Mouse (Mus musculus): ENCODE data around the gene Ppp6r1. TPM values are rescaled to one million over a fixed set of nuclear protein-coding genes. Genes with fewer than 3 reads are reported as not detected.

The Ppp6r1 gene
- total and polyA plus RNA-seq, 3 experiments = 90.5 to 223 (median 97.4) TPM

- Histone ChIP-seq H3K4me1 (ENCODE audit: insufficient read depth, low read depth, low read length) (peaks cover 16% of the 10 kb centered on the region; the same call in 1 of the 2 replicates), H3K9me3 (replicated peaks) (no peaks in the 10 kb centered on the region), H3K27me3 (ENCODE audit: insufficient read depth, low read length) (peaks cover 22% of the 10 kb centered on the region), H3K4me3 (ENCODE audit: low read depth, low read length) (no peak overlapping the region), H3K36me3 (replicated peaks) (peaks cover 5% of the 10 kb centered on the region)
- DNase-seq (ENCODE audit: low spot score) (peak; percentile 27), ATAC-seq (ENCODE audit: extremely low read depth, insufficient number of reproducible peaks, low FRiP score, poor library complexity, severe bottlenecking) (peak; percentile 25)
- TF ChIP-seq CTCF (IDR thresholded peaks at IDR 0.05; ENCODE audit: low read depth, low read length) (no peak), TAL1 (conservative IDR thresholded peaks at IDR 0.05; ENCODE audit: low read depth, low read length) (no peak), GATA2 (IDR thresholded peaks at IDR 0.05; ENCODE audit: borderline replicate concordance, low read depth, low read length) (no peak), GATA1 (IDR thresholded peaks at IDR 0.05; ENCODE audit: borderline replicate concordance, low read length) (no peak), POLR2AphosphoS5 (IDR thresholded peaks at IDR 0.05; ENCODE audit: insufficient replicate concordance, low read depth, low read length) (no peak)
Observed at GRCm38 (mm10) chr7:4619979-4620378, 38.8 kb downstream of the Ppp6r1 start.

GRCm38 (mm10) chr7:4613740-4614403, 44.9 kb downstream of the Ppp6r1 start:
- DNase-seq (ENCODE audit: low spot score) (no peak), ATAC-seq (ENCODE audit: extremely low read depth, insufficient number of reproducible peaks, low FRiP score, poor library complexity, severe bottlenecking) (no peak)
- Histone ChIP-seq H3K4me1 (ENCODE audit: insufficient read depth, low read depth, low read length) (no peaks in the 10 kb centered on the region; the same call in 1 of the 2 replicates), H3K9me3 (replicated peaks) (no peaks in the 10 kb centered on the region), H3K36me3 (replicated peaks) (no peaks in the 10 kb centered on the region), H3K4me3 (ENCODE audit: low read depth, low read length) (no peak overlapping the region), H3K27me3 (ENCODE audit: insufficient read depth, low read length) (peaks cover 39% of the 10 kb centered on the region)
- no peak for TF ChIP-seq CTCF (IDR thresholded peaks at IDR 0.05; ENCODE audit: low read depth, low read length)
- no peak for TF ChIP-seq TAL1 (conservative IDR thresholded peaks at IDR 0.05; ENCODE audit: low read depth, low read length)
- no peak for TF ChIP-seq GATA2 (IDR thresholded peaks at IDR 0.05; ENCODE audit: borderline replicate concordance, low read depth, low read length)
- no peak for TF ChIP-seq GATA1 (IDR thresholded peaks at IDR 0.05; ENCODE audit: borderline replicate concordance, low read length)
- TF ChIP-seq POLR2AphosphoS5 (IDR thresholded peaks at IDR 0.05; ENCODE audit: insufficient replicate concordance, low read depth, low read length) = no peak

- H3K4me3 ChIP-seq (ENCODE audit: low read depth, low read length) = no peak overlapping the region
- no peaks in the 10 kb centered on the region for H3K9me3 ChIP-seq (replicated peaks)
- no peaks in the 10 kb centered on the region for H3K36me3 ChIP-seq (replicated peaks)
- no peak for TF ChIP-seq GATA2 (IDR thresholded peaks at IDR 0.05; ENCODE audit: borderline replicate concordance, low read depth, low read length)
- no peak for TF ChIP-seq GATA1 (IDR thresholded peaks at IDR 0.05; ENCODE audit: borderline replicate concordance, low read length)
- TF ChIP-seq CTCF (IDR thresholded peaks at IDR 0.05; ENCODE audit: low read depth, low read length) = no peak
- TF ChIP-seq POLR2AphosphoS5 (IDR thresholded peaks at IDR 0.05; ENCODE audit: insufficient replicate concordance, low read depth, low read length) = no peak
- ATAC-seq (ENCODE audit: extremely low read depth, insufficient number of reproducible peaks, low FRiP score, poor library complexity, severe bottlenecking) (no peak), DNase-seq (ENCODE audit: low spot score) (no peak)
- peaks cover 36% of the 10 kb centered on the region for H3K27me3 ChIP-seq (ENCODE audit: insufficient read depth, low read length)
- peaks cover 2% of the 10 kb centered on the region for H3K4me1 ChIP-seq (ENCODE audit: insufficient read depth, low read depth, low read length)
Observed at GRCm38 (mm10) chr7:4612956-4613355, 45.9 kb downstream of the Ppp6r1 start.

GRCm38 (mm10) chr7:4612386-4612785, 46.4 kb downstream of the Ppp6r1 start:
- Histone ChIP-seq H3K9me3 (replicated peaks) (no peaks in the 10 kb centered on the region), H3K36me3 (replicated peaks) (no peaks in the 10 kb centered on the region), H3K27me3 (ENCODE audit: insufficient read depth, low read length) (peaks cover 32% of the 10 kb centered on the region), H3K4me1 (ENCODE audit: insufficient read depth, low read depth, low read length) (peaks cover 3% of the 10 kb centered on the region), H3K4me3 (ENCODE audit: low read depth, low read length) (no peak overlapping the region)
- TF ChIP-seq TAL1 (conservative IDR thresholded peaks at IDR 0.05; ENCODE audit: low read depth, low read length) (no peak), GATA2 (IDR thresholded peaks at IDR 0.05; ENCODE audit: borderline replicate concordance, low read depth, low read length) (no peak), GATA1 (IDR thresholded peaks at IDR 0.05; ENCODE audit: borderline replicate concordance, low read length) (no peak), POLR2AphosphoS5 (IDR thresholded peaks at IDR 0.05; ENCODE audit: insufficient replicate concordance, low read depth, low read length) (no peak), CTCF (IDR thresholded peaks at IDR 0.05; ENCODE audit: low read depth, low read length) (no peak)
- ATAC-seq (ENCODE audit: extremely low read depth, insufficient number of reproducible peaks, low FRiP score, poor library complexity, severe bottlenecking) = no peak
- no peak for DNase-seq (ENCODE audit: low spot score)

GRCm38 (mm10) chr7:4611921-4612341, 46.9 kb downstream of the Ppp6r1 start:
- DNase-seq (ENCODE audit: low spot score) = no peak
- no peaks in the 10 kb centered on the region for H3K36me3 ChIP-seq (replicated peaks)
- peaks cover 3% of the 10 kb centered on the region for H3K4me1 ChIP-seq (ENCODE audit: insufficient read depth, low read depth, low read length)
- no peaks in the 10 kb centered on the region for H3K9me3 ChIP-seq (replicated peaks)
- H3K27me3 ChIP-seq (ENCODE audit: insufficient read depth, low read length) = peaks cover 32% of the 10 kb centered on the region
- no peak overlapping the region for H3K4me3 ChIP-seq (ENCODE audit: low read depth, low read length)
- TF ChIP-seq TAL1 (conservative IDR thresholded peaks at IDR 0.05; ENCODE audit: low read depth, low read length) (no peak), POLR2AphosphoS5 (IDR thresholded peaks at IDR 0.05; ENCODE audit: insufficient replicate concordance, low read depth, low read length) (no peak), CTCF (IDR thresholded peaks at IDR 0.05; ENCODE audit: low read depth, low read length) (no peak)
- ATAC-seq (ENCODE audit: extremely low read depth, insufficient number of reproducible peaks, low FRiP score, poor library complexity, severe bottlenecking) = no peak

GRCm38 (mm10) chr7:4611511-4611910, 47.3 kb downstream of the Ppp6r1 start:
- no peak for ATAC-seq (ENCODE audit: extremely low read depth, insufficient number of reproducible peaks, low FRiP score, poor library complexity, severe bottlenecking)

More at GRCm38 (mm10) chr7:4611511-4611910, 47.3 kb downstream of the Ppp6r1 start:
- no peak overlapping the region for H3K4me3 ChIP-seq (ENCODE audit: low read depth, low read length)
- no peaks in the 10 kb centered on the region for H3K36me3 ChIP-seq (replicated peaks)
- peaks cover 3% of the 10 kb centered on the region for H3K4me1 ChIP-seq (ENCODE audit: insufficient read depth, low read depth, low read length)
- no peaks in the 10 kb centered on the region for H3K9me3 ChIP-seq (replicated peaks)
- TF ChIP-seq POLR2AphosphoS5 (IDR thresholded peaks at IDR 0.05; ENCODE audit: insufficient replicate concordance, low read depth, low read length) = no peak
- TF ChIP-seq GATA2 (IDR thresholded peaks at IDR 0.05; ENCODE audit: borderline replicate concordance, low read depth, low read length) = no peak
- TF ChIP-seq CTCF (IDR thresholded peaks at IDR 0.05; ENCODE audit: low read depth, low read length) = no peak
- no peak for TF ChIP-seq GATA1 (IDR thresholded peaks at IDR 0.05; ENCODE audit: borderline replicate concordance, low read length)
- no peak for TF ChIP-seq TAL1 (conservative IDR thresholded peaks at IDR 0.05; ENCODE audit: low read depth, low read length)
- no peak for DNase-seq (ENCODE audit: low spot score)
- H3K27me3 ChIP-seq (ENCODE audit: insufficient read depth, low read length) = peaks cover 30% of the 10 kb centered on the region

Data from G1E (cell line).